Mouse (Mus musculus) left cerebral cortex, adult 9 months (tissue): Measurements from ENCODE around the gene Gm11559.
"Not testable (repeated sequence)": the region's sequence is repeated elsewhere in the genome, so short reads cannot be mapped to it uniquely, and the experiment has no call there.

Source experiments
- DNase-seq, 2 experiments: peaks; one replicate each; pipeline ENCODE4 v3.0.0; 2022; ENCODE audit warnings: low spot score in 2 of 2

The Gm11559 gene

DNA sequence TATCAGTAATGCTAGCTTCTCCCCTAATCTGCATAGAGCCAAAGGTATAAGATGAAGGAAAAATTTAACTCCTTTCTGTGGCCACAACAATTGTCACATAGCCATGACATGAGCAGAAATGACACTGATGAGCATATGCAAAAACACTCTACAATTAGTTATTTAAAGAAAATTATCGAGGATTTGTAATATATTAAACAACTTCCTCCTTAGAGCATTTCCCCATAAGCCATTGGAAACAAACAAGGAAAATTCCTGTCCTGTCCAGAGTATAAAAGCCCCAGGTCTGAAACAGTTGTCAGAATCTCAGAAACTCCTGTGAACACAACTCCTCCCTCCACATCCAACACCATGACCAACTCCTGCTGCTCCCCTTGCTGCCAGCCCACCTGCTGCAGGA lies at the start of gene Gm11559:
TSS of gene Gm11559 (plus strand) at position 301 of the 400 bp plus-strand sequence.
- not testable (repeated sequence) for DNase-seq

DNA sequence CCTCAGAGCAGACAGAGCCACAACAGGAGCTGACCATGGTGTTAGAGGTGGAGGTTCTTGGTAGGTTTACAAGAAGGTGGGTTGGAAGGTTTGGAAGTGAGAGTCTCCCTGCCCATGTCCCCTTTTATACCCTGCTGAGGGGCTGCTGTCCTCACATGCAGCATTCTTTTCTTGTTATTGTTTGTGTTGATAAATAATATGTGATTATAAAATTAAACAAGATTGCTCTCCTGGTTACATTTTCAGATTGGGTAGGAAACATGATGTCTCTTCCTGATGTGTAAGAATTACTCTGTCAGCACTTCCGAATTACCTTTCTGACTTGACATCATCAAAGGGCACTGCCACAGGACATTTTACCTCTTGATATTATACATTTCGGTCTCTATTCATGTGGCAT lies 48.7 kb upstream of the Gm11559 start, which contains the start of gene Gm11564:
TSS of gene Gm11564 (minus strand) at position 101 of the 400 bp plus-strand sequence.
- DNase-seq = not testable (repeated sequence)

DNA sequence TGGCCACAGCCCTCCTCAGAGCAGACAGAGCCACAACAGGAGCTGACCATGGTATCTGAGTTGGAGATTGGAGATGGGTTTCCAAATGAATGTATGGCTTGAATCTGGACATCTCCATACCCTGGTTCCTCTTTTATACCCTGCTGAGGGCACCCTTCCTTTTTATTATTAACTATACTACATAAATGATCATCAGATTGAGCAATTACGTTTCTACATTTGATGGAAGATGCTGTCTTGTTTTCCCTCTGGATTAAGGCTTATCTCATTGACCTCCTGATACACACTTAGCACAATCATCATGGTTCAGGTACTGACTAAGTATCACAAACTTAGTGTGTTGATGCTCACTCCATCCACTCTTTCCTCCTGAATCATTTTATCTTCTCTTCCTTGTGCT lies 26.3 kb upstream of the Gm11559 start, which contains the start of gene 2300003K06Rik:
TSS of gene 2300003K06Rik (minus strand) at position 101 of the 400 bp plus-strand sequence.
- DNase-seq = no peak

DNA sequence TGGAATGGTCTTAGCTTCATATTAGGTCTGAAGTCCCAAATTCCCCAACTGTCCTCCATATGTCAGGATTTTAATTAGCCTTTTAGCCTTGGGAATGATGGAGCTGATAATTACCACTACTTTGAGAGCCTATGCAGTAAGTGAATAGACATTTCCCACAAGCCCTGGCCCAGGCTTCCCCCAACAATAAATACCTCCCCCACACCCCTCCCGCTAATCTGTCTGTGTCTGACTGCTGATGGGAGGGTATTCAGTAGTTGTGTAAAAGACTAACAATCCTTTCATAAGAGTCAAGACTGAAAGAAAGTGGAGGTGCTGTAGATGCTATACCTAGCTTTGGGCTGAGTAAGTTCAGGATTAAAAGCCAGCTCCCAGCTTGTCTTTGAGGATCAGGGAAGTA lies 22.1 kb upstream of the Gm11559 start:
- no peak for DNase-seq

DNA sequence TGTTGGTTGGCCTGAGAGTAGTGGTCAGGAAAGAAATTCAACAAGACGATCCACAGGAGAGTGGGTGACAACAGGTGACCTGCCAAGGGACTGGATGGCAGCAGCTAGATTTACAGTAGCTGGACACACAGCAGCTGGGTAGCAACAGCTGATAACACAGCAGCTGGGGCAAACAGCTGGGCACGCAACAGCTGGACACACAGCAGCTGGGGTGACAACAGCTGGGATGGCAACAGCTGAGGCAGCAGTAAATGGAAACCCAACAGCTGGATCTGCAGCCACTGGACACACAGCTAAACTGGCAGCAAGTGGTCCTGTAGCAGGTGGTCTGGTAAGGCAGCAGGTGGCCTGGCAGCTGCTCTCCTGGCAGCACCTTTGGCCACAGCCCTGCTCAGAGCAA lies 17.5 kb upstream of the Gm11559 start:
- no peak for DNase-seq

DNA sequence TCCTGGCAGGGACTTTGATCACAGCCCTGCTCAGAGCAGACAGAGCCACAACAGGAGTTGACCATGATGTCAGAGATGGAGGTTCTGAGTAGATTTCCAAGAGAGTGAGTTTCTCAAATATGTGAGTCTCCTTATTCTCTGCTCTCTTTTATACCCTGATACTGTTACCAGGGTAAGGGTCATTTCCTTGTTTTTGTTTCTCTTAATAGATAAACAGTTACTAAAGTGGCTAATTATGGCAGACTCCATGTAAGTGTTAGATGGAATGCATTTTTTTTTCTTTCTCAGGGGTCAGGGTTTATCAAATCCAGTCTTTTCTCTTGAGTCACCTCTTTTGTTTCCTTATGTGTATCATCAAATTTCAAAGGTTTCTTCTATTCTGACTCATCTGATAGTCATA lies 12.8 kb upstream of the Gm11559 start, which contains the start of gene Krtap4-16:
TSS of gene Krtap4-16 (minus strand) at position 101 of the 400 bp plus-strand sequence.
- DNase-seq = no peak

DNA sequence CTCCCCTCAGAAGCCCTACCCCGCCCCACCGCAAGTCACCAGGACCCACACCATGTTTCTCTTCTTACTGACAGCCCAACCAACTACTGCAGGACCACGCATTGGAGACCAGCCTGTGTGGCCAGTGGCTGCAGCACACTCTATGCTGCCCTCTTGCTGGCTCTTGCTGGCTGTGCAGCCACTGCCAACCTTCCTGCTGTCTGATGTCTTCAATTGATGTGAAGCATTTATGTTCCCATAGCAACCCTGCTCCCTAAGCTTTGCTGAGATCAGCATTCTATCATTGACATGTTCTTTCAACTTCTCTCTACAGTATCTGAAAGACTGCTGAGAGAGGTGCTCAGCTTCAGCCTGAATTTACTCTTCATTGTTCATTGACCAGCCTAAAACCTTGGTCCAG lies 10.2 kb upstream of the Gm11559 start:
- no peak for DNase-seq

DNA sequence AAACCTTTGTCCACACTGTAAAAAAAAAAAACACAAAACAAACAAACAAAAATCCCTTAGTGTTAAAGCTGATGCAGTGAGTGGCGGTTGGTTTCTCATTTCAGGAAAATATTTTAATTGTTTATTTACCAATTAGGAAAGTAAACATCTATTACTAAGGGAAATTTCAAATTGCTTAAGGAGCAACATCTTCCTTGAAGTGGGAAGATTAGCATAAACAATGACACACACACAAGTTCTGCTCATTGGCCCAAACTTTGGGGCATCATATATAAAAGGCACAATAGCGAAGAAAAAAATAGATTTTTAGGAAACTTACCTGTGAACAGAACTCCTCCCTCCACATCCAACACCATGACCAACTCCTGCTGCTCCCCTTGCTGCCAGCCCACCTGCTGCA lies 6.7 kb upstream of the Gm11559 start, which contains the start of gene Gm11568:
TSS of gene Gm11568 (plus strand) at position 301 of the 400 bp plus-strand sequence.
- no peak for DNase-seq

DNA sequence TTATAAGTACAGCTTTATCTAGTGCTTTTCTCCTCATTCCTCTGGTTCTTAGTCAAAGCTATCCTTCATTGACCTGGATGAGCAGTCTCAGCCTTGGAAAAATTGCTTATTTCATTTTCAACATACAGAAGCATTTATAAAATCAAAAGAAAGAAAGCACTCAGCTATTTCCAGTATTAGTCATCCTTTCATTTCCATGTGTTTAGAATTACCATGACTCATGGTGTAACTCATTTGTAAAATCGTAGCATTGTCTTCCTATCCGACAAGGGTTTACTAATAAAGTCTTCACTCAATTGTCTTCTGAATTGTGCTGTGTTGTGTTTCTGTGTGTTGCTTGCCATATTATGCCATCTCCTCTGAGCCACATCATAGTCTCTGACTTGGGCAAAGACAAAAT lies 5.5 kb upstream of the Gm11559 start:
- DNase-seq = no peak

DNA sequence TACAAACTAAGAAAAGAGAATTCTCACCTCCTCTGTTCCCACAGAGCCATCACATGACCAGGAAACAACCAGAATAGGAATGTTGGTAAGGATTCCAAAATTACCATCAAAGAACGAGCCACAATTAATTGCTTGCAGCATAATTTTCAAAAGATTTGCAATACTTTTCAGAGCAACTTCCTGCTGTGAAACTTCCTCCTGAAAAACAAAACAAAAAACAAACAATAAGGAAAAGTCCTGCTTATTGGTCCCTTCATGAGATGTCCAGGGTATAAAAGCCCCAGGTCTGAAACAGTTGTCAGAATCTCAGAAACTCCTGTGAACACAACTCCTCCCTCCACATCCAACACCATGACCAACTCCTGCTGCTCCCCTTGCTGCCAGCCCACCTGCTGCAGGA lies 8.8 kb downstream of the Gm11559 start, which contains the start of gene Krtap9-1:
TSS of gene Krtap9-1 (plus strand) at position 301 of the 400 bp plus-strand sequence.
- DNase-seq = not testable (repeated sequence)

DNA sequence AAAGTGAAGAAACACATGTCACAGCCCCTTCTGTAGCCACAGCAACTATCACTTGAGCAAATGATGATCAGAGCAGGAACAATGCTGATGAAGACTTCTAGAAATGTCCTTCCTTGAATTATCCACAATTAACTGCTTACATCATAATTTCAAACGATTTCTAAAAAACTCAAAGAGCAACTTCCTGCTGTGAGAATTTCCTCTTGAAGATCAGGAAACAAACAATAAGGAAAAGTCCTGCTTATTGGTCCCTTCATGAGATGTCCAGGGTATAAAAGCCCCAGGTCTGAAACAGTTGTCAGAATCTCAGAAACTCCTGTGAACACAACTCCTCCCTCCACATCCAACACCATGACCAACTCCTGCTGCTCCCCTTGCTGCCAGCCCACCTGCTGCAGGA lies 14.6 kb downstream of the Gm11559 start, which contains the start of gene Gm11567:
TSS of gene Gm11567 (plus strand) at position 301 of the 400 bp plus-strand sequence.
- DNase-seq = not testable (repeated sequence)

DNA sequence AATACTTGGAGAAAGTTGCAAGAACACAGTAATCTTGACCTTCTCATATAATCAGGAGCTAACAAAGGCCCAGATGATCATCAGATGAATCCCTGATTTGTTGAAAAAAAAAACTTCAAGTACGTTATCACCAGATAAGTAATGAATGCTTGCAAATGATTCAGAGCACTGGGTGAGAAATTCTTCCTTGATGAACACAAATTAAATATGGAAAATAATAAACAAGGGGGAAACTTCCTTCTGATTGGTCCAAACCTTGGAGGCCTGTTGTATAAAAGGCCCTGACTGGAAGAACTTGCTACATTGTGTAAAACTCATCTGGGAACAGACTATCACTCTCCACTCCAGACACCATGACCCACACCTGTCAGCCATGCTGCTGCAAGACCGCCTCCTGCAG lies 43.3 kb downstream of the Gm11559 start, which contains the start of gene Krtap31-1:
TSS of gene Krtap31-1 (plus strand) at position 301 of the 400 bp plus-strand sequence.
- no peak for DNase-seq

DNA sequence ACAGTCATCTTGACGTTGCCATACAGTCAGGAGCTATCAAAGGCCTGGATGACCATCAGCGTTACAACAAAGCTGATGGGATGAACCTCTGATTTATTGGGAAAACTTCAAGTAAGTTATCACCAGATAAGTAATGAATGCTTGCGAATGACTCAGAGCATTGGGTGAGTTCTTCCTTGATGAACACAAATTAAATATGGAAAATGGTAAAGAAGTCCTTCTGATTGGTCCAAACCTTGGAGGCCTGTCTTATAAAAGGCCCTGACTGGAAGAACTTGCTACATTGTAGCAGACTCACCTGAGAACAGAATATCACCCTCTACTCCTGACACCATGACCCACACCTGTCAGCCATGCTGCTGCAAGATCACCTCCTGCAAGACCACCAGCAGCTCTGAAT lies 50.2 kb downstream of the Gm11559 start, which contains the start of gene Gm11565:
TSS of gene Gm11565 (plus strand) at position 301 of the 400 bp plus-strand sequence.
- no peak for DNase-seq
